Mouse (Mus musculus): ENCODE measurements around the gene Msrb3. TPM values are rescaled to one million over a fixed set of nuclear protein-coding genes. Genes with fewer than 3 reads are reported as not detected.

Gene Msrb3
- polyA plus RNA-seq, 1 experiment from 2014 or later = 5.1 TPM

DNA sequence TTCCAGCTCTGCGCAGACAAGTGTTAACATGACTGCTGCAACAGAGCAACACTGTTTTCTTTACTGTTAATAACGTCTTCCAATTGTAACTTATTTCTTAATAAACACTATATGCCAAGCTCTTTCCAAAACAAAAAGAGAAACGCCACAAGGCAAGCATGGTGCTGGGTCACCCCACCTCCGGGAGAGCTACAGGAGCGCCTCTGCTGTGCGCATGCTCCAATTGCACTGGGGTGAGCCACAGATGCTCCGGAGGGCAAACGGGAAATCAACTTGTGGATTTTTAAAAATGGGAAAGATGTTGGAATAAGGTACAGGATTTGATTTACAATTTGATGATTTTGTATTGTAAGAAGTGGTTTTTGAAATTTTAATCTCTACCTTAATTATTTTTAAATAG, 27.3 kb upstream of the Msrb3 start:
- ATAC-seq (ENCODE audit: insufficient read depth, low FRiP score, low TSS enrichment) = no peak
- no peak overlapping the region for H3K4me3 ChIP-seq (ENCODE audit: low read depth, low read length)
- H3K4me2 ChIP-seq (ENCODE audit: low read depth) = no peak overlapping the region
- WGBS = 93% methylated on average over 8 of the region's 8 CpGs
- DNase-seq (ENCODE audit: low spot score) = no peak
- H3K27me3 ChIP-seq (ENCODE audit: control insufficient read depth, insufficient read depth, low read length) = no peaks in the 10 kb centered on the region
- peaks cover 4% of the 10 kb centered on the region; the same call in 1 of the 2 replicates for H3K36me3 ChIP-seq (ENCODE audit: control insufficient read depth, insufficient read depth, low read length)
- no peak overlapping the region for H3K9ac ChIP-seq (ENCODE audit: low read length)
- H3K9me3 ChIP-seq (ENCODE audit: control insufficient read depth, low read length) = no peaks in the 10 kb centered on the region
- H3K4me1 ChIP-seq (ENCODE audit: control insufficient read depth, insufficient read depth, low read length) = no peaks in the 10 kb centered on the region
- H3K27ac ChIP-seq (ENCODE audit: low read depth, low read length) = no peak overlapping the region

DNA sequence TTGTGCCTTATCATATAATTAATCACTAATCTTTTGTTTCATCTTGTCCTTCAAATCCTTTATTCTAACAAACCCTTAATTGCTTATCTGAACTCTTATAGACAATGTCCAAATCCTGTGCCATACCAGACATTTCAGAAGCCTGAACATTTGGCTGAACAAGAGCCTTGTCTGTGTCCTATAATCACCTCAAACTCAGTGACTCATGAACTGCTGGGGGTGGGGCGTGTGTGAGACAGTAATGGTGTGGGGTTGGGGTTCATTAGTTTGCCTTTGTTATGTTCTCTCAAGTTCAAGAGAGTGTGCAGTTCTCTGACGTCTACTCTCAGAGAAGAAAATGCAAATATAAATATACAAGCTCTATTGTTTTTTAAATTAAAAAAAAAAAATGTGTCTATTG, 22.6 kb upstream of the Msrb3 start:
- peaks cover 2% of the 10 kb centered on the region; the same call in 1 of the 2 replicates for H3K36me3 ChIP-seq (ENCODE audit: control insufficient read depth, insufficient read depth, low read length)
- H3K9ac ChIP-seq (ENCODE audit: low read length) = no peak overlapping the region
- no peaks in the 10 kb centered on the region for H3K4me1 ChIP-seq (ENCODE audit: control insufficient read depth, insufficient read depth, low read length)
- no peak overlapping the region for H3K4me2 ChIP-seq (ENCODE audit: low read depth)
- H3K27ac ChIP-seq (ENCODE audit: low read depth, low read length) = no peak overlapping the region
- H3K9me3 ChIP-seq (ENCODE audit: control insufficient read depth, low read length) = no peaks in the 10 kb centered on the region
- no peak for ATAC-seq (ENCODE audit: insufficient read depth, low FRiP score, low TSS enrichment)
- H3K4me3 ChIP-seq (ENCODE audit: low read depth, low read length) = no peak overlapping the region
- 78% methylated on average over 2 of the region's 2 CpGs for WGBS
- no peaks in the 10 kb centered on the region for H3K27me3 ChIP-seq (ENCODE audit: control insufficient read depth, insufficient read depth, low read length)
- DNase-seq (ENCODE audit: low spot score) = no peak

DNA sequence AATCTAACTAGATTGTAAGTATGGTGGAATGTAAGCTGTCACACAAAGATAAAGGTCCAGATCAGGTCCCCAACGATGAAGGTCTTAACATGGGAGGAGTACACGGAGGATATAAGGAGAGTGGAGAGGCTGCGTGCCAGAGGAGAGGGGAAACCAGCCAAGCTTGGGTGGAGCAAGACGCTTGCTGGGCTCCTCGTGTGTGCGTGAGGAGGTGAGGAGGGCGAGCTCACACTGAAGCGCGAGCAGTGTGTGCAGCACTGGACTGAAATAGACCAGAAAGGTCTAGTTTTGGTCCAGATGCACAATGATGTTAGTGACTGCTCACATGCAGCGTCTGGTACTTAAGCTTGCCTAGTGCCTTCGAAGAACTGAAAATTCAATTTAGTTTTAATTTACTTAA, 21.7 kb upstream of the Msrb3 start:
- H3K4me1 ChIP-seq (ENCODE audit: control insufficient read depth, insufficient read depth, low read length) = no peaks in the 10 kb centered on the region
- ATAC-seq (ENCODE audit: insufficient read depth, low FRiP score, low TSS enrichment) (no peak), DNase-seq (ENCODE audit: low spot score) (no peak)
- peaks cover 2% of the 10 kb centered on the region; the same call in 1 of the 2 replicates for H3K36me3 ChIP-seq (ENCODE audit: control insufficient read depth, insufficient read depth, low read length)
- H3K4me2 ChIP-seq (ENCODE audit: low read depth) = no peak overlapping the region
- 90% methylated on average over 11 of the region's 11 CpGs for WGBS
- no peak overlapping the region for H3K27ac ChIP-seq (ENCODE audit: low read depth, low read length)
- H3K9ac ChIP-seq (ENCODE audit: low read length) = no peak overlapping the region
- no peak overlapping the region for H3K4me3 ChIP-seq (ENCODE audit: low read depth, low read length)
- no peaks in the 10 kb centered on the region for H3K27me3 ChIP-seq (ENCODE audit: control insufficient read depth, insufficient read depth, low read length)
- no peaks in the 10 kb centered on the region for H3K9me3 ChIP-seq (ENCODE audit: control insufficient read depth, low read length)

DNA sequence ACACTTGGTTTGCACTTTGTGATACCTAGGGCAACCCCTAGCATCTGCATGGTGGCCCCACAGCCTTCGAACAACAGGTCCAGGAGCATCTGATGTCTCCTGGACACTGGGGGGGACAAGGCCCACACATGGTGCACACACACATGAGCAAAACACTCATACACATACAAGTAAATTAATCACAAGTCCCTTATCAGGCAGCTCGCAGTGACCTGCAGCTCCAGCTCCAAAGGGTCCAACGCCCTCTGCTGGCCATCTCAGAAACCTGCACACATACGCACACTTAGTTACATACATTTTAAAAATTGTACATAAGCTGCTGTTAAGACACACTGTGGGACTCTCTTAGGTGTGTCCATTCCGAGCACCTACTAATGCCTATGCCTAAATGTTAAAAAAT, 17.3 kb upstream of the Msrb3 start:
- Histone ChIP-seq H3K4me2 (ENCODE audit: low read depth) (no peak overlapping the region), H3K27me3 (ENCODE audit: control insufficient read depth, insufficient read depth, low read length) (no peaks in the 10 kb centered on the region), H3K27ac (ENCODE audit: low read depth, low read length) (no peak overlapping the region), H3K4me1 (ENCODE audit: control insufficient read depth, insufficient read depth, low read length) (no peaks in the 10 kb centered on the region), H3K36me3 (ENCODE audit: control insufficient read depth, insufficient read depth, low read length) (no peaks in the 10 kb centered on the region), H3K9me3 (ENCODE audit: control insufficient read depth, low read length) (no peaks in the 10 kb centered on the region), H3K9ac (ENCODE audit: low read length) (no peak overlapping the region), H3K4me3 (ENCODE audit: low read depth, low read length) (no peak overlapping the region)
- WGBS = 89% methylated on average over 5 of the region's 5 CpGs
- DNase-seq (ENCODE audit: low spot score) = no peak
- no peak for ATAC-seq (ENCODE audit: insufficient read depth, low FRiP score, low TSS enrichment)

DNA sequence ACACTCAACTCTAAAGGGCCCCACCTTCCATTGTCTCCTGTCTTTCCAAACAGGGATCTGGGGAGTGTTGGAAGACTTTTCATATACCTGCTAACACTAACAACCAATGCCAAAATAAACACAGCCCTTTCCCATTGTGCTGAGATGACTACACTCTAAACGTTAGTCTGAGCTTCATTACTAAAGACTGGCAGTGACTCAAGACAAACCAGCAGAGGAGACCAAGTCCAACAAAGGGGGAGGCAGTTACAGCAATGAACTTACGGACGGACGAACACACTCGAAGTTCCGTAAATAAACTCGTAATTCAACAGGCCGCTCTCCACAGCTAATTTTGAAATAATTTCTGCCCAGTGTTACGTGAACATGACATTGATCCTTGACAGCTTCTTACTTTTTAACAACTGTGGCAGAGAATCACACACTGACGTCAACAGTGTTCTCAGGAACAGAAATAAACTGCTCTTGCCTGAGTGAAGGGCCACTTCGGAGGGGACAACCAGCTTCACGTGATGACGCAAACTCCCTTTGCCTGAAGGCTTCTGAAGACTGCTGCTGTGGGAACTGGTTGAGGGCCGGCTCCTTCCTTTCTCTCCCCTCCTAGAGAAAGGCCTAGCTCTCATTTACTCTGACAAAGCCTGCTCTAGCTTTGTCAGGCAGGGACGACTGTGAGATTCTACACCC, 16.2 kb upstream of the Msrb3 start:
- Histone ChIP-seq H3K4me2 (ENCODE audit: low read depth) (no peak overlapping the region), H3K4me3 (ENCODE audit: low read depth, low read length) (no peak overlapping the region), H3K27ac (ENCODE audit: low read depth, low read length) (no peak overlapping the region), H3K9me3 (ENCODE audit: control insufficient read depth, low read length) (no peaks in the 10 kb centered on the region), H3K36me3 (ENCODE audit: control insufficient read depth, insufficient read depth, low read length) (no peaks in the 10 kb centered on the region), H3K4me1 (ENCODE audit: control insufficient read depth, insufficient read depth, low read length) (no peaks in the 10 kb centered on the region), H3K27me3 (ENCODE audit: control insufficient read depth, insufficient read depth, low read length) (no peaks in the 10 kb centered on the region), H3K9ac (ENCODE audit: low read length) (no peak overlapping the region)
- 82% methylated on average over 15 of the region's 15 CpGs for WGBS
- DNase-seq (ENCODE audit: low spot score) (no peak), ATAC-seq (ENCODE audit: insufficient read depth, low FRiP score, low TSS enrichment) (no peak)

DNA sequence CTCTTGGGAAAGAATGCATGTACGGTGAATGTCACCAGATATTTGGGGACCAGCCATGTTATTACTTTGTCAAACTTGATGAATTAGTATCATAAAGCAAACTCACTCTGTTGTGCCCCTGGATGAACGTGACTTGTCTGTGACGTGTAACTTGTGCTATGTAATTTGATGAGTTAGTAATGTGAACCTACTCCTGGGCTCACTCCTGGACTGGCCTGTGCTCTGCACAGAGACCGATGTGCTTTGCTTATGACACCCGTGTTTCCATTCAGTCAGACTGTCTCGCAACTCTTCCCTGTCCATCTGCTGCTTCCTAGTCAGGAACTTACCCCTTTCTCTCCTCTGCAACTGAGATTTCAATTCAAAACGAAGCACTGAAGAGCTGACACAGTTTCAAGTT, 15.4 kb upstream of the Msrb3 start:
- DNase-seq (ENCODE audit: low spot score) = no peak
- 79% methylated on average over 7 of the region's 7 CpGs for WGBS
- ATAC-seq (ENCODE audit: insufficient read depth, low FRiP score, low TSS enrichment) = no peak
- no peak overlapping the region for H3K4me2 ChIP-seq (ENCODE audit: low read depth)
- no peaks in the 10 kb centered on the region for H3K36me3 ChIP-seq (ENCODE audit: control insufficient read depth, insufficient read depth, low read length)
- no peaks in the 10 kb centered on the region for H3K9me3 ChIP-seq (ENCODE audit: control insufficient read depth, low read length)
- H3K4me1 ChIP-seq (ENCODE audit: control insufficient read depth, insufficient read depth, low read length) = no peaks in the 10 kb centered on the region
- no peak overlapping the region for H3K27ac ChIP-seq (ENCODE audit: low read depth, low read length)
- H3K9ac ChIP-seq (ENCODE audit: low read length) = no peak overlapping the region
- no peak overlapping the region for H3K4me3 ChIP-seq (ENCODE audit: low read depth, low read length)
- H3K27me3 ChIP-seq (ENCODE audit: control insufficient read depth, insufficient read depth, low read length) = no peaks in the 10 kb centered on the region

DNA sequence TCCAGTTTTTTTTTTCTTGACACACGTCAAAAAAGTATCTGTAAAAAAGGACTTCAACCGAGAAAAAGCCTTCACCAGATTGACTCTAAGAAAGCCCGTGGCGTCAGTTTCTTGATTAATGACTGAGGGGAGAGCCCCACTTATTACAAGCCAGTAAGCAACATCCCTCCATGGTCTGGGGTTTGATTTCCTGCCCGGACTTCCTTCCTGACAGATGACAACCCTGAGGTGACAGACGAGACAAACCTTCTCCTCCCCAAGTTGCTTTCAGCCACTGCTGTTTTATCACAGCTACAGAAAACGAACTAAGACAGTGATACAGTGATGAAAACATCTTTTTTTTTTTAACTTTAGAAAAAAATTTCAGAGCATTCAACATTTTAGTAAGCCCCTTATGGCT, 14.9 kb upstream of the Msrb3 start:
- Histone ChIP-seq H3K9me3 (ENCODE audit: control insufficient read depth, low read length) (no peaks in the 10 kb centered on the region), H3K4me3 (ENCODE audit: low read depth, low read length) (no peak overlapping the region), H3K9ac (ENCODE audit: low read length) (no peak overlapping the region), H3K27me3 (ENCODE audit: control insufficient read depth, insufficient read depth, low read length) (no peaks in the 10 kb centered on the region), H3K36me3 (ENCODE audit: control insufficient read depth, insufficient read depth, low read length) (no peaks in the 10 kb centered on the region), H3K27ac (ENCODE audit: low read depth, low read length) (no peak overlapping the region), H3K4me2 (ENCODE audit: low read depth) (no peak overlapping the region), H3K4me1 (ENCODE audit: control insufficient read depth, insufficient read depth, low read length) (no peaks in the 10 kb centered on the region)
- WGBS = 74% methylated on average over 7 of the region's 7 CpGs
- DNase-seq (ENCODE audit: low spot score) = no peak
- ATAC-seq (ENCODE audit: insufficient read depth, low FRiP score, low TSS enrichment) = no peak

DNA sequence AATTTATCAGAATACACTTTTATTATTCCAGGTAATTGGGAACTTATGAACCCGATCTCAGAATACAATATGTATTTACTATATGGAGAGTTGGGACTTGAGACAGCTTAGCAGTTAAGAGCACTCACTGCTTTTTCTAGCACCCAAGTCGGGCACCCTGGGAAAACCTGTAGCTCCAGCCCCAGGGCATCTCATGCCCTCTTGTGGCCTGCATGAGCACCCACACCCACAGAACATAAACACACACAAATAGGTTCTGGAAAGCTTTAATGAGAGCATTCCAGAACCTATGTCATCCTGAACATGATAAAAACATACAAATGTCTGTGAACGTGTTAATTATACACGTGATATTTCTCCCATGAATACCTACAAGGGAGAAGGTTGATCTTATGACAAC, 13.1 kb upstream of the Msrb3 start:
- Histone ChIP-seq H3K36me3 (ENCODE audit: control insufficient read depth, insufficient read depth, low read length) (no peaks in the 10 kb centered on the region), H3K27me3 (ENCODE audit: control insufficient read depth, insufficient read depth, low read length) (no peaks in the 10 kb centered on the region), H3K4me1 (ENCODE audit: control insufficient read depth, insufficient read depth, low read length) (no peaks in the 10 kb centered on the region), H3K4me3 (ENCODE audit: low read depth, low read length) (no peak overlapping the region), H3K4me2 (ENCODE audit: low read depth) (no peak overlapping the region), H3K27ac (ENCODE audit: low read depth, low read length) (no peak overlapping the region), H3K9ac (ENCODE audit: low read length) (no peak overlapping the region), H3K9me3 (ENCODE audit: control insufficient read depth, low read length) (no peaks in the 10 kb centered on the region)
- no peak for DNase-seq (ENCODE audit: low spot score)
- WGBS = 77% methylated on average over 4 of the region's 4 CpGs
- no peak for ATAC-seq (ENCODE audit: insufficient read depth, low FRiP score, low TSS enrichment)

DNA sequence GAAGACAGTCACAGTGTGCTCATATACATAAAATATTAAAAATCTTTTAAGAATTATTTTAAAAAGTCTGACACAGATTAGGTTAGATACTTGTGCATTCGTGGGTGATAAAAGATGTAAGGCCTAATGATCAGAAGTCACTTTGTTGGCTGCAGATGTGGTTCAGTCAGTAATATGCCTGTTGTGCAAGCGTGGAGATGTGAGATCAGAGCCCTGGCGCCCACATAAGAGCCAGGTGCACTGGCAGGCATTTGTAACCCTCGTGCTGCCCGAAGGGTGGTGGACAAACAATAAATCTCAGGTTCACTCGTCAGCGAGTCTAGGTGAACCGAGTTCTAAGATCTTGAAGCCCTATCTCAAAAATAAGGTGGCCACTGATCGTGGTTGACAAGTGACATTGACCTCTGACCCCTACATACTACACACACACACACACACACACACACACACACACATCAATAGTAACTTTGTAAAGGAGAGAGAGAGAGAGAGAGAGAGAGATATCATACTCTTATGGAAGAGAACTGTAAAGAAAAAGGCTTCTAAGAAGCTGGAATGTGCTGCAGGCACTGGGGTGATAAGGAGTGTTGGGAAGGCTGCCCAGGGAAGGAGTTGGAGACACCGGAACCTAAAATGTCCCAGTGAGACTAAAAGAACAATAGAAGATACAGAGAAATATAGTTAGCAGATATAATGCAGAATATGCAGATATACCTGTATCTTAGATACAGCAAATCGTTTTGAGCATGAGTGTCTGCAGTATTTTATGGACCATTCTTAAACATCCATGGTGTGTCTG, 10.1 kb upstream of the Msrb3 start:
- no peaks in the 10 kb centered on the region for H3K36me3 ChIP-seq (ENCODE audit: control insufficient read depth, insufficient read depth, low read length)
- no peak overlapping the region for H3K27ac ChIP-seq (ENCODE audit: low read depth, low read length)

More for the DNA sequence above, 10.1 kb upstream of the Msrb3 start:
- Histone ChIP-seq H3K9me3 (ENCODE audit: control insufficient read depth, low read length) (no peaks in the 10 kb centered on the region), H3K27me3 (ENCODE audit: control insufficient read depth, insufficient read depth, low read length) (no peaks in the 10 kb centered on the region), H3K4me2 (ENCODE audit: low read depth) (no peak overlapping the region), H3K4me1 (ENCODE audit: control insufficient read depth, insufficient read depth, low read length) (no peaks in the 10 kb centered on the region), H3K9ac (ENCODE audit: low read length) (no peak overlapping the region), H3K4me3 (ENCODE audit: low read depth, low read length) (no peak overlapping the region)
- 90% methylated on average over 11 of the region's 11 CpGs for WGBS
- ATAC-seq (ENCODE audit: insufficient read depth, low FRiP score, low TSS enrichment) (no peak), DNase-seq (ENCODE audit: low spot score) (no peak)

All from neural tube, embryonic 11.5 days (tissue).